Mouse (Mus musculus) T-helper 2 cell (primary cell): ENCODE data around the gene Gm21822.
"Not testable (repeated sequence)": the region's sequence is repeated elsewhere in the genome, so short reads cannot be mapped to it uniquely, and the experiment has no call there.

Experiments used
- in situ Hi-C: fragments of 300-600 bp; cut with MboI, MseI; formaldehyde crosslinking; loops from one replicate; pipeline ENCODE4 v1.15.1; 2025; ENCODE audit warnings: high pct_unique_total_duplicates

Gm21822 gene

GRCm38 (mm10) chrY:18654182-18654581 is at the start of gene Gm21822:
Gene Gm21822 (plus strand): TSS chrY:18654482.
- in situ Hi-C loops, result not testable (repeated sequence)
